ENCODE assay signal across 14 mouse cellular contexts in the genomic region with DNA sequence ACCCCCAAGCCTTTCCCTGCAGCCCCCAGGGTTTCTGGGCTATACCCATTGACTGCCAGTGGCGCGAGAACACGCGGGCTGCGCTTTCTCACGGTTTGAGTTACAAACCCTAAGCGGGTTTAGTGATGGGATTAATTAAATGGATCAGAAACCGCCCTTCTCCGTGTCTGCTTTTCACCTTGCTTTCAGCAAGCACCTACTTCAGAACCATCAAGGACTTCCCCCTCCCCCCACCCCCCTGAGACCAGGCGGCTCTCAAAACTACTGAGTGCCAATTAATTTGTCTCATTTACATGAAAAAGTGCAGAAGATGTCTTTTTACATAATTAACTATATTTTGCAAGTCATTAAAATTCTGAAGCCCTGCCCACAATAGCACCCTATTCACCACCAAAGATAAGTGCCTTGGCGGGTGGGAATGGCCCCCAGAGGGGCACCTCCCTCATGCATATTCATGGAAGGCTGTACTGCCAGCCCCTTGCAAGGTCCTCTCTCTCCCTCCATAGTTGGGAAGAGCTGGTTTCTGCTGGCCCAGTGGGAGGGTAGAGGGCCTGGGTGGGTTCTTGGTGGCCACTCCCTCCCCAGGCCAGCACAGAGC.
A peak's percentile ranks its signal among the peaks of the same experiment; 100 is the strongest.
DNase-seq lines count a peak whose midpoint lies in the region; ATAC-seq and TF ChIP-seq lines count a peak whose summit lies in the region.
"Had no signal": no experiment of that assay in that cellular context is flagged by ENCODE, and none has a peak within 500 bp of the region (broad histone marks: within the 10 kb centered on the region; RNA-seq: fewer than 3 reads in every experiment).

No protein-coding gene starts in this region.

- H3K36me3 ChIP-seq in neural tube, embryonic 12.5 days = no peaks in the 10 kb centered on the region
- H3K36me3 ChIP-seq in forebrain, postnatal 0 days (ENCODE audit: insufficient read depth) = no peaks in the 10 kb centered on the region
- H3K36me3 ChIP-seq in midbrain, embryonic 11.5 days (ENCODE audit: control insufficient read depth, insufficient read depth, low read length) = no peaks in the 10 kb centered on the region

- no peak for DNase-seq in neural tube, embryonic 10.5 days (ENCODE audit: extremely low spot score, low spot score)
- peak; percentile 69 for DNase-seq in forebrain, postnatal 0 days
- DNase-seq in midbrain, embryonic 11.5 days (ENCODE audit: low spot score, missing footprints) = no peak
- DNase-seq in retina, postnatal 1 day = peak; percentile 45
- no peak for DNase-seq in heart, postnatal 4 days
- no peak for DNase-seq in heart, postnatal 25 days (ENCODE audit: low spot score)
- DNase-seq in adrenal gland, postnatal 36 days = no peak
- DNase-seq: B cell, adult 2 months; cerebellum, adult 18-20 months; heart, adult 2 months; lung, embryonic 14.5 days; thymus, adult 18-20 months had no signal

- intact Hi-C loops in heart, postnatal 25 days (cut with DNase I) = no loop called here

- 40% methylated on average over 11 of the region's 11 CpGs for WGBS in neural tube, embryonic 12.5 days
- 7% methylated on average over 11 of the region's 11 CpGs for WGBS in forebrain, postnatal 0 days
- WGBS in midbrain, embryonic 11.5 days = 24% methylated on average over 11 of the region's 11 CpGs

- H3K27ac ChIP-seq in neural tube, embryonic 12.5 days = no peak overlapping the region
- peak overlapping the region; percentile 66; the same call in 1 of the 2 replicates for H3K27ac ChIP-seq in forebrain, postnatal 0 days (ENCODE audit: low read depth, low read length)
- no peak overlapping the region for H3K27ac ChIP-seq in midbrain, embryonic 11.5 days (ENCODE audit: low read depth, low read length)
- H3K27ac ChIP-seq: heart, adult 2 months had no signal

- no peak overlapping the region for H3K9ac ChIP-seq in neural tube, embryonic 12.5 days
- no peak overlapping the region for H3K9ac ChIP-seq in forebrain, postnatal 0 days
- no peak overlapping the region for H3K9ac ChIP-seq in midbrain, embryonic 11.5 days (ENCODE audit: low read length)
- H3K9ac ChIP-seq: lung, embryonic 14.5 days had no signal

- H3K27me3 ChIP-seq in neural tube, embryonic 12.5 days (replicated peaks) = no peaks in the 10 kb centered on the region
- no peaks in the 10 kb centered on the region for H3K27me3 ChIP-seq in forebrain, postnatal 0 days (ENCODE audit: insufficient read depth, low read length)
- H3K27me3 ChIP-seq in midbrain, embryonic 11.5 days (ENCODE audit: control insufficient read depth, insufficient read depth, low read length) = no peaks in the 10 kb centered on the region

- H3K9me3 ChIP-seq in neural tube, embryonic 12.5 days = no peaks in the 10 kb centered on the region
- no peaks in the 10 kb centered on the region for H3K9me3 ChIP-seq in forebrain, postnatal 0 days (ENCODE audit: low read length)
- H3K9me3 ChIP-seq in midbrain, embryonic 11.5 days (ENCODE audit: control insufficient read depth, low read length) = no peaks in the 10 kb centered on the region

- H3K4me3 ChIP-seq in neural tube, embryonic 12.5 days = no peak overlapping the region
- H3K4me3 ChIP-seq in forebrain, postnatal 0 days (ENCODE audit: low read depth, low read length) = no peak overlapping the region
- H3K4me3 ChIP-seq in midbrain, embryonic 11.5 days (ENCODE audit: low read depth, low read length) = no peak overlapping the region
- H3K4me3 ChIP-seq: heart, adult 2 months had no signal

- H3K4me1 ChIP-seq in neural tube, embryonic 12.5 days = peaks cover 18% of the 10 kb centered on the region
- peaks cover 21% of the 10 kb centered on the region for H3K4me1 ChIP-seq in forebrain, postnatal 0 days (ENCODE audit: insufficient read depth)
- peaks cover 6% of the 10 kb centered on the region for H3K4me1 ChIP-seq in midbrain, embryonic 11.5 days (ENCODE audit: control insufficient read depth, insufficient read depth, low read length)

- H3K4me2 ChIP-seq in neural tube, embryonic 12.5 days (replicated peaks) = no peak overlapping the region
- peak overlapping the region; percentile 21; the same call in 1 of the 2 replicates for H3K4me2 ChIP-seq in forebrain, postnatal 0 days (ENCODE audit: low read depth)
- no peak overlapping the region for H3K4me2 ChIP-seq in midbrain, embryonic 11.5 days
- H3K4me2 ChIP-seq: lung, embryonic 14.5 days had no signal

- no peak for TF ChIP-seq CTCF in forebrain, postnatal 0 days (IDR thresholded peaks at IDR 0.05; ENCODE audit: low read depth)

- ATAC-seq in neural tube, embryonic 12.5 days (ENCODE audit: low FRiP score, low read depth) = peak; percentile 75
- peak; percentile 89 for ATAC-seq in forebrain, postnatal 0 days
- peak; percentile 78 for ATAC-seq in midbrain, embryonic 11.5 days (ENCODE audit: low FRiP score)
- ATAC-seq: intestine, postnatal 0 days had no signal

Comparison
In these comparisons a context has a peak if more than half of its experiments do, and no peak if none do; other contexts are left out.
1. DNase-seq: peak in forebrain, postnatal 0 days (single experiment) and retina, postnatal 1 day (single experiment); none in neural tube, embryonic 10.5 days (single experiment), midbrain, embryonic 11.5 days (single experiment), heart, postnatal 4 days (single experiment), heart, postnatal 25 days (single experiment) and adrenal gland, postnatal 36 days (0 of 2).
2. Peak in every context shown above with its lines, with median percentiles within 50 percentile points of each other: ATAC-seq.